Comparison of ENCODE assay signal across 8 mouse cellular contexts in the genomic region with DNA sequence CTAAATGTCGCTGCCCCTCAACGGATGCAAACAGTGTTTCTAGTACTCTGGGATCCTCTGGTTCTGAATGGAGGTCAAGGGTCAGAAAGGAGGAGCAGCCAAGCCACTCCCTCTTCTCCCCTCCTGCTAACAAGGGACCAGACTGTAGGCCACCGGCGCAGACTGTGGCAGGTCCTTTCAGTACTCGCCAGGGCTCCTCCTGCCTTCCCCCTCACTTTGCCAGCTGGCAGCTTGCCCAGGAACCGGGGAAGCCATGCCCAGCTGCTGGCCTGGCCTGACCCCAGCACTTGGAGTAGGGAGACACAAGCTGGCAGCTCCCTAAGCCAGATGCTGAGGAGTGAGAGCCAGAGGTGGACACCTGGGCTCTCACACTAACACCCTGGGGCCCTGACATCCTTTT. TPM values are rescaled to one million over a fixed set of nuclear protein-coding genes. Genes with fewer than 3 reads are reported as not detected.
DNase-seq lines count a peak whose midpoint lies in the region; ATAC-seq lines count a peak whose summit lies in the region.

No protein-coding gene starts in this region.

- H3K27me3 ChIP-seq in heart, embryonic 10.5 days (ENCODE audit: insufficient read depth, poor library complexity, severe bottlenecking), result no peaks in the 10 kb centered on the region
- no peaks in the 10 kb centered on the region for H3K27me3 ChIP-seq in limb, embryonic 10.5 days (ENCODE audit: low read depth, poor library complexity, severe bottlenecking)
- no peaks in the 10 kb centered on the region for H3K27me3 ChIP-seq in midbrain, embryonic 11.5 days (ENCODE audit: control insufficient read depth, insufficient read depth, low read length)

- H3K27ac ChIP-seq in heart, embryonic 10.5 days, result peak overlapping the region; percentile 100
- peak overlapping the region; percentile 100 for H3K27ac ChIP-seq in limb, embryonic 10.5 days
- H3K27ac ChIP-seq in midbrain, embryonic 11.5 days (ENCODE audit: low read depth, low read length), result peak overlapping the region; percentile 99; the same call in 1 of the 2 replicates

- no peaks in the 10 kb centered on the region for H3K9me3 ChIP-seq in heart, embryonic 10.5 days
- no peaks in the 10 kb centered on the region for H3K9me3 ChIP-seq in limb, embryonic 10.5 days (replicated peaks)
- no peaks in the 10 kb centered on the region for H3K9me3 ChIP-seq in midbrain, embryonic 11.5 days (ENCODE audit: control insufficient read depth, low read length)

- 5% methylated on average over 6 of the region's 6 CpGs for WGBS in heart, embryonic 10.5 days
- WGBS in limb, embryonic 10.5 days, result 3% methylated on average over 6 of the region's 6 CpGs
- WGBS in midbrain, embryonic 11.5 days, result 2% methylated on average over 6 of the region's 6 CpGs

- peak overlapping the region; percentile 99 for H3K4me3 ChIP-seq in heart, embryonic 10.5 days
- H3K4me3 ChIP-seq in limb, embryonic 10.5 days, result peak overlapping the region; percentile 98
- H3K4me3 ChIP-seq in midbrain, embryonic 11.5 days (ENCODE audit: low read depth, low read length), result no peak overlapping the region

- peaks cover 41% of the 10 kb centered on the region for H3K4me1 ChIP-seq in heart, embryonic 10.5 days
- H3K4me1 ChIP-seq in limb, embryonic 10.5 days, result peaks cover 57% of the 10 kb centered on the region
- H3K4me1 ChIP-seq in midbrain, embryonic 11.5 days (ENCODE audit: control insufficient read depth, insufficient read depth, low read length), result peaks cover 35% of the 10 kb centered on the region

- DNase-seq in fat pad, adult 2 months (ENCODE audit: extremely low read depth, low read depth, low spot score), result peak; percentile 77
- DNase-seq in heart, embryonic 10.5 days (ENCODE audit: low spot score), result no peak
- DNase-seq in kidney, adult 9 months, result peak; percentile 99
- DNase-seq in limb, embryonic 10.5 days (ENCODE audit: low spot score), result peak; percentile 60
- DNase-seq in midbrain, embryonic 11.5 days (ENCODE audit: low spot score, missing footprints), result peak; percentile 90
- peak; percentile 98 for DNase-seq in skeletal muscle tissue, adult 2 months (ENCODE audit: low read depth, low spot score)
- DNase-seq in natural killer cell, adult 2 months (ENCODE audit: low spot score in 2 of 2), result no peak

- ATAC-seq in cerebellum, adult (ENCODE audit: insufficient number of reproducible peaks, low FRiP score, low TSS enrichment), result 0 out of 2 replicates have a peak, but pooled peaks have one; percentile 37
- no peak for ATAC-seq in midbrain, embryonic 11.5 days (ENCODE audit: low FRiP score)

- H3K36me3 ChIP-seq in heart, embryonic 10.5 days, result peaks cover 40% of the 10 kb centered on the region
- H3K36me3 ChIP-seq in limb, embryonic 10.5 days, result peaks cover 46% of the 10 kb centered on the region
- peaks cover 11% of the 10 kb centered on the region for H3K36me3 ChIP-seq in midbrain, embryonic 11.5 days (ENCODE audit: control insufficient read depth, insufficient read depth, low read length)

- peak overlapping the region; percentile 94 for H3K4me2 ChIP-seq in midbrain, embryonic 11.5 days

- peak overlapping the region; percentile 50 for H3K9ac ChIP-seq in midbrain, embryonic 11.5 days (ENCODE audit: low read length)

RNA-seq across cellular contexts. Expression of gene Chd3, which starts 4.3 kb away (rescaled TPM):
- polyA plus RNA-seq in heart, embryonic 10.5 days (2016; fragmentation: Nextera tagmentation; extraction: Ambion mirVana), result 15.8 and 26.5 TPM in 2 replicates
- polyA plus RNA-seq in limb, embryonic 10.5 days (2016; fragmentation: Nextera tagmentation; extraction: Ambion mirVana), result 35.1 and 70.5 TPM in 2 replicates
- 38.2 and 39.4 TPM in 2 replicates for polyA plus RNA-seq in midbrain, embryonic 11.5 days (2014; fragmentation: Nextera tagmentation; extraction: Ambion mirVana)

RNA-seq across cellular contexts. Expression of gene Rnf227, which starts 24.6 kb away (rescaled TPM):
- 6.4 and 9.8 TPM in 2 replicates for polyA plus RNA-seq in heart, embryonic 10.5 days (2016; fragmentation: Nextera tagmentation; extraction: Ambion mirVana)
- polyA plus RNA-seq in limb, embryonic 10.5 days (2016; fragmentation: Nextera tagmentation; extraction: Ambion mirVana), result 14.2 and 20.6 TPM in 2 replicates
- polyA plus RNA-seq in midbrain, embryonic 11.5 days (2014; fragmentation: Nextera tagmentation; extraction: Ambion mirVana), result 29.6 and 30.4 TPM in 2 replicates

RNA-seq across cellular contexts. Expression of gene Naa38, which starts 30.4 kb away (rescaled TPM):
- 158 and 165 TPM in 2 replicates for polyA plus RNA-seq in heart, embryonic 10.5 days (2016; fragmentation: Nextera tagmentation; extraction: Ambion mirVana)
- polyA plus RNA-seq in limb, embryonic 10.5 days (2016; fragmentation: Nextera tagmentation; extraction: Ambion mirVana), result 140 and 151 TPM in 2 replicates
- 120 and 130 TPM in 2 replicates for polyA plus RNA-seq in midbrain, embryonic 11.5 days (2014; fragmentation: Nextera tagmentation; extraction: Ambion mirVana)

RNA-seq across cellular contexts. Expression of gene Cyb5d1, which starts 30.5 kb away (rescaled TPM):
- 27.4 and 31.8 TPM in 2 replicates for polyA plus RNA-seq in heart, embryonic 10.5 days (2016; fragmentation: Nextera tagmentation; extraction: Ambion mirVana)
- polyA plus RNA-seq in limb, embryonic 10.5 days (2016; fragmentation: Nextera tagmentation; extraction: Ambion mirVana), result 45.2 and 51.6 TPM in 2 replicates
- 44.6 and 50.5 TPM in 2 replicates for polyA plus RNA-seq in midbrain, embryonic 11.5 days (2014; fragmentation: Nextera tagmentation; extraction: Ambion mirVana)

RNA-seq across cellular contexts. Expression of gene Tmem88, which starts 33.1 kb away (rescaled TPM):
- polyA plus RNA-seq in heart, embryonic 10.5 days (2016; fragmentation: Nextera tagmentation; extraction: Ambion mirVana), result 38.9 and 52.5 TPM in 2 replicates
- polyA plus RNA-seq in limb, embryonic 10.5 days (2016; fragmentation: Nextera tagmentation; extraction: Ambion mirVana), result 23.0 and 24.7 TPM in 2 replicates
- polyA plus RNA-seq in midbrain, embryonic 11.5 days (2014; fragmentation: Nextera tagmentation; extraction: Ambion mirVana), result 11.9 and 13.1 TPM in 2 replicates

Comparison
In these comparisons a context has a peak if more than half of its experiments do, and no peak if none do; other contexts are left out.
1. DNase-seq: peak in fat pad, adult 2 months (single experiment), kidney, adult 9 months (single experiment), limb, embryonic 10.5 days (single experiment), midbrain, embryonic 11.5 days (single experiment) and skeletal muscle tissue, adult 2 months (single experiment); none in heart, embryonic 10.5 days (single experiment) and natural killer cell, adult 2 months (0 of 2).
2. Peak in every context shown above with its lines, with median percentiles within 50 percentile points of each other: H3K27ac ChIP-seq.